Mouse (Mus musculus): ENCODE data around the gene 4921507P07Rik.

DNA sequence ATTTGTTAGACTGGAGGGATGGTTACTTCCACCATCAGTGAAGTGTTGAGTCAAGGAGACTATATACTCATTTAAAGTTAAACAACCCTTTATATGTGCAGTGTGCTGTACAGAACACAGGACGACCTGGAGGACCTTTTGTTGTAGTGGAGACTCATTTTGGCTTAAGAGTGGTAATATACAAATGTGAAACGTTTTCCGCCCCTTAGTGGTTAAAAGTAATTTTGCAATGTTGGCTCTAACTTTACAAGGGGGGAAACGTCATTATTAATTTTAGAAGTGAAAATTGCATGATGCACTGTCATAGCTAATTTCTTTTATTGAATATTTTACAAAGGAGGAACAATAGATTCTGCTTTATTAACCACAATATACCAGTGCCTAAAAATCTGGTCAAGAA lies 43.9 kb upstream of the 4921507P07Rik start:
- TF ChIP-seq CTCF (IDR thresholded peaks at IDR 0.05; ENCODE audit: low read depth) = no peak
- TF ChIP-seq EP300 (optimal IDR thresholded peaks at IDR 0.05) = no peak

All from stomach, postnatal 0 days (tissue).